Mouse (Mus musculus) kidney, embryonic 14.5 days (tissue): ENCODE results near the gene Mbd3. TPM values are rescaled to one million over a fixed set of nuclear protein-coding genes. Genes with fewer than 3 reads are reported as not detected.

Experiments
- ATAC-seq: fragments of 200-750 bp; cut with Nextera tagmentation; 2 replicates; pipeline ENCODE4 v1.8.0; 2017; ENCODE audit warnings: moderate number of reproducible peaks, mild to moderate bottlenecking, moderate TSS enrichment, moderate library complexity; ENCODE audit not compliant: low FRiP score, low TSS enrichment
- H3K27ac ChIP-seq: fragments of 300-500 bp; sonication (generic); 2 replicates; pipeline ENCODE4 v1.5.1; 2014; ENCODE audit warnings: low read depth, mild to moderate bottlenecking, low read length, moderate library complexity, mixed read lengths
- H3K27me3 ChIP-seq: fragments of 300-500 bp; sonication (generic); 2 replicates; pipeline ENCODE4 v1.6.1; 2014; ENCODE audit warnings: mild to moderate bottlenecking, low read length; ENCODE audit not compliant: control insufficient read depth, insufficient read depth
- H3K36me3 ChIP-seq: fragments of 300-500 bp; sonication (generic); 2 replicates; pipeline ENCODE4 v1.6.1; 2014; ENCODE audit warnings: low read length, mixed read lengths; ENCODE audit not compliant: control insufficient read depth, insufficient read depth
- H3K4me1 ChIP-seq: fragments of 300-500 bp; sonication (generic); 2 replicates; pipeline ENCODE4 v1.6.1; 2014; ENCODE audit warnings: low read length, mixed read lengths; ENCODE audit not compliant: control insufficient read depth, insufficient read depth
- H3K4me2 ChIP-seq: fragments of 300-500 bp; sonication (generic); replicated peaks from 2 replicates; pipeline ENCODE4 v1.6.1; 2014; ENCODE audit warnings: low read depth, mild to moderate bottlenecking, low read length
- H3K4me3 ChIP-seq: fragments of 300-500 bp; sonication (generic); 2 replicates; pipeline ENCODE4 v1.5.1; 2014; ENCODE audit warnings: mild to moderate bottlenecking, low read length
- H3K9ac ChIP-seq: fragments of 300-500 bp; sonication (generic); 2 replicates; pipeline ENCODE4 v1.6.1; 2014; ENCODE audit warnings: low read depth, mild to moderate bottlenecking, low read length, moderate library complexity
- H3K9me3 ChIP-seq: fragments of 300-500 bp; sonication (generic); 2 replicates; pipeline ENCODE4 v1.6.1; 2016; ENCODE audit warnings: low read length; ENCODE audit not compliant: control insufficient read depth
- WGBS: fragments of 180-500 bp; shearing (Covaris S2); extraction: QIAGEN DNeasy Blood & Tissue Kit; methylation state at CpG from one replicate; pipeline ENCODE4 v1.1.7; 2014; 5-methylcytosine and 5-hydroxymethylcytosine counted together
- polyA plus RNA-seq: library from polyadenylated mRNA; unstranded; fragments of >200 nt; fragmentation: Nextera tagmentation; extraction: Ambion mirVana; gene quantifications from 2 replicates; pipeline ENCODE4 v1.2.1, GENCODE M21; 2014

The Mbd3 gene
- polyA plus RNA-seq, 1 experiment from 2014 or later, result 248 TPM

GRCm38 (mm10) chr10:80395025-80395627 lies 4.2 kb downstream of the Mbd3 start:
- Histone ChIP-seq H3K4me2 (no peak overlapping the region), H3K9me3 (no peaks in the 10 kb centered on the region), H3K4me1 (peaks cover 16% of the 10 kb centered on the region), H3K4me3 (no peak overlapping the region), H3K27ac (no peak overlapping the region), H3K36me3 (peaks cover 64% of the 10 kb centered on the region), H3K9ac (no peak overlapping the region), H3K27me3 (no peaks in the 10 kb centered on the region)
- WGBS, result 94% methylated on average over 35 of the region's 35 CpGs
- no peak for ATAC-seq

GRCm38 (mm10) chr10:80392687-80393086 lies 6.7 kb downstream of the Mbd3 start:
- no peak for ATAC-seq
- H3K27ac ChIP-seq, result no peak overlapping the region
- no peak overlapping the region for H3K9ac ChIP-seq
- H3K36me3 ChIP-seq, result peaks cover 64% of the 10 kb centered on the region
- H3K4me1 ChIP-seq, result peaks cover 22% of the 10 kb centered on the region
- no peaks in the 10 kb centered on the region for H3K9me3 ChIP-seq
- no peak overlapping the region for H3K4me3 ChIP-seq
- no peak overlapping the region for H3K4me2 ChIP-seq
- 91% methylated on average over 5 of the region's 5 CpGs for WGBS
- H3K27me3 ChIP-seq, result no peaks in the 10 kb centered on the region

GRCm38 (mm10) chr10:80390697-80391096 lies 8.7 kb downstream of the Mbd3 start:
- Histone ChIP-seq H3K4me3 (no peak overlapping the region), H3K9me3 (no peaks in the 10 kb centered on the region), H3K27ac (no peak overlapping the region), H3K36me3 (peaks cover 51% of the 10 kb centered on the region), H3K27me3 (no peaks in the 10 kb centered on the region), H3K9ac (no peak overlapping the region), H3K4me1 (peaks cover 12% of the 10 kb centered on the region), H3K4me2 (no peak overlapping the region)
- 85% methylated on average over 9 of the region's 9 CpGs for WGBS
- ATAC-seq, result no peak

GRCm38 (mm10) chr10:80389185-80389708 lies 10.1 kb downstream of the Mbd3 start:
- H3K4me3 ChIP-seq, result no peak overlapping the region
- no peak overlapping the region for H3K4me2 ChIP-seq
- no peaks in the 10 kb centered on the region for H3K9me3 ChIP-seq
- ATAC-seq, result no peak
- H3K27me3 ChIP-seq, result no peaks in the 10 kb centered on the region
- H3K4me1 ChIP-seq, result peaks cover 25% of the 10 kb centered on the region
- no peak overlapping the region for H3K27ac ChIP-seq
- H3K9ac ChIP-seq, result no peak overlapping the region
- WGBS, result 81% methylated on average over 4 of the region's 4 CpGs
- H3K36me3 ChIP-seq, result peaks cover 46% of the 10 kb centered on the region

- Histone ChIP-seq H3K9me3 (no peaks in the 10 kb centered on the region), H3K4me1 (peaks cover 29% of the 10 kb centered on the region), H3K36me3 (peaks cover 46% of the 10 kb centered on the region), H3K4me3 (no peak overlapping the region), H3K27me3 (no peaks in the 10 kb centered on the region), H3K9ac (0 out of 2 replicates have a peak overlapping the region, but pooled peaks have one; percentile 97), H3K4me2 (no peak overlapping the region), H3K27ac (no peak overlapping the region)
- WGBS, result 13% methylated on average over 2 of the region's 2 CpGs
- no peak for ATAC-seq
These were observed 10.6 kb downstream of the Mbd3 start for GRCm38 (mm10) chr10:80388731-80389130.

GRCm38 (mm10) chr10:80387522-80387959 lies 11.8 kb downstream of the Mbd3 start, which contains the start of gene Mex3d:
Mex3d (minus strand) TSS chr10:80387659.
- Histone ChIP-seq H3K27me3 (no peaks in the 10 kb centered on the region), H3K4me2 (peak within 1 kb of the TSS; percentile 94), H3K9ac (peak within 1 kb of the TSS; percentile 97), H3K4me1 (peaks cover 33% of the 10 kb centered on the region), H3K36me3 (peaks cover 46% of the 10 kb centered on the region), H3K27ac (peak within 1 kb of the TSS; percentile 85), H3K4me3 (peak within 1 kb of the TSS; percentile 90), H3K9me3 (no peaks in the 10 kb centered on the region)
- peak; percentile 55 for ATAC-seq
- WGBS, result 0% methylated on average over 8 of the region's 61 CpGs

GRCm38 (mm10) chr10:80386735-80387471 lies 12.4 kb downstream of the Mbd3 start:
- ATAC-seq, result peak; percentile 2
- Histone ChIP-seq H3K36me3 (peaks cover 46% of the 10 kb centered on the region), H3K4me1 (peaks cover 33% of the 10 kb centered on the region), H3K9me3 (no peaks in the 10 kb centered on the region), H3K4me3 (peak overlapping the region; percentile 90), H3K4me2 (peak overlapping the region; percentile 94), H3K27me3 (no peaks in the 10 kb centered on the region), H3K27ac (peak overlapping the region; percentile 85), H3K9ac (peak overlapping the region; percentile 97)
- under 1% methylated on average over 81 of the region's 94 CpGs for WGBS

- peak; percentile 41 for ATAC-seq
- WGBS, result 2% methylated on average over 34 of the region's 34 CpGs
- peak overlapping the region; percentile 94 for H3K4me2 ChIP-seq
- peaks cover 33% of the 10 kb centered on the region for H3K4me1 ChIP-seq
- no peaks in the 10 kb centered on the region for H3K9me3 ChIP-seq
- H3K27me3 ChIP-seq, result no peaks in the 10 kb centered on the region
- peaks cover 46% of the 10 kb centered on the region for H3K36me3 ChIP-seq
- peak overlapping the region; percentile 85 for H3K27ac ChIP-seq
- H3K4me3 ChIP-seq, result peak overlapping the region; percentile 90
- peak overlapping the region; percentile 97 for H3K9ac ChIP-seq
These were observed 13.3 kb downstream of the Mbd3 start for GRCm38 (mm10) chr10:80385811-80386734.
